Mouse (Mus musculus) intestine, postnatal 0 days (tissue): ENCODE data around the gene Wwtr1. TPM values are rescaled to one million over a fixed set of nuclear protein-coding genes. Genes with fewer than 3 reads are reported as not detected.

Experiments used
- ATAC-seq: fragments of 200-750 bp; cut with Nextera tagmentation; 2 replicates; pipeline ENCODE4 v1.8.0; 2017; ENCODE audit warnings: mild to moderate bottlenecking, moderate TSS enrichment, moderate library complexity
- H3K27ac ChIP-seq: fragments of 300-500 bp; sonication (generic); 2 replicates; pipeline ENCODE4 v1.5.1; 2014; ENCODE audit warnings: mild to moderate bottlenecking, low read depth, low read length, moderate library complexity
- H3K27me3 ChIP-seq: fragments of 300-500 bp; sonication (generic); replicated peaks from 2 replicates; pipeline ENCODE4 v1.6.1; 2014; ENCODE audit warnings: low read length, mixed read lengths; ENCODE audit not compliant: control insufficient read depth, insufficient read depth
- H3K36me3 ChIP-seq: fragments of 300-500 bp; sonication (generic); 2 replicates; pipeline ENCODE4 v1.6.1; 2014; ENCODE audit warnings: mild to moderate bottlenecking, moderate library complexity; ENCODE audit not compliant: control insufficient read depth, insufficient read depth
- H3K4me1 ChIP-seq: fragments of 300-500 bp; sonication (generic); replicated peaks from 2 replicates; pipeline ENCODE4 v1.6.1; 2014; ENCODE audit warnings: antibody characterized with exemption, low read length, mixed read lengths; ENCODE audit not compliant: control insufficient read depth, insufficient read depth
- H3K4me2 ChIP-seq: fragments of 300-500 bp; sonication (generic); replicated peaks from 2 replicates; pipeline ENCODE4 v1.6.1; 2014; ENCODE audit warnings: low read depth, mild to moderate bottlenecking, moderate library complexity
- H3K4me3 ChIP-seq: fragments of 300-500 bp; sonication (generic); 2 replicates; pipeline ENCODE4 v1.5.1; 2014; ENCODE audit warnings: low read depth, low read length
- H3K9ac ChIP-seq: fragments of 300-500 bp; sonication (generic); 2 replicates; pipeline ENCODE4 v1.6.1; 2014; ENCODE audit warnings: mild to moderate bottlenecking, low read depth, low read length
- H3K9me3 ChIP-seq: fragments of 300-500 bp; sonication (generic); 2 replicates; pipeline ENCODE4 v1.6.1; 2016; ENCODE audit warnings: mixed run types; ENCODE audit not compliant: control insufficient read depth
- CTCF ChIP-seq: sonication (generic); IDR thresholded peaks from 2 replicates; pipeline ENCODE4 v1.5.1; 2016; ENCODE audit warnings: low read depth, mild to moderate bottlenecking, control low read depth, antibody characterized with exemption, moderate library complexity
- WGBS: fragments of 180-500 bp; shearing (Covaris S2); extraction: QIAGEN DNeasy Blood & Tissue Kit; methylation state at CpG from one replicate; pipeline ENCODE4 v1.1.7; 2014; 5-methylcytosine and 5-hydroxymethylcytosine counted together
- polyA plus RNA-seq: library from polyadenylated mRNA; unstranded; fragments of >200 nt; fragmentation: Nextera tagmentation; extraction: Ambion mirVana; gene quantifications from 2 replicates; pipeline ENCODE4 v1.2.1, GENCODE M21; 2015

Gene Wwtr1
- polyA plus RNA-seq, 1 experiment from 2014 or later = 13.6 TPM

DNA sequence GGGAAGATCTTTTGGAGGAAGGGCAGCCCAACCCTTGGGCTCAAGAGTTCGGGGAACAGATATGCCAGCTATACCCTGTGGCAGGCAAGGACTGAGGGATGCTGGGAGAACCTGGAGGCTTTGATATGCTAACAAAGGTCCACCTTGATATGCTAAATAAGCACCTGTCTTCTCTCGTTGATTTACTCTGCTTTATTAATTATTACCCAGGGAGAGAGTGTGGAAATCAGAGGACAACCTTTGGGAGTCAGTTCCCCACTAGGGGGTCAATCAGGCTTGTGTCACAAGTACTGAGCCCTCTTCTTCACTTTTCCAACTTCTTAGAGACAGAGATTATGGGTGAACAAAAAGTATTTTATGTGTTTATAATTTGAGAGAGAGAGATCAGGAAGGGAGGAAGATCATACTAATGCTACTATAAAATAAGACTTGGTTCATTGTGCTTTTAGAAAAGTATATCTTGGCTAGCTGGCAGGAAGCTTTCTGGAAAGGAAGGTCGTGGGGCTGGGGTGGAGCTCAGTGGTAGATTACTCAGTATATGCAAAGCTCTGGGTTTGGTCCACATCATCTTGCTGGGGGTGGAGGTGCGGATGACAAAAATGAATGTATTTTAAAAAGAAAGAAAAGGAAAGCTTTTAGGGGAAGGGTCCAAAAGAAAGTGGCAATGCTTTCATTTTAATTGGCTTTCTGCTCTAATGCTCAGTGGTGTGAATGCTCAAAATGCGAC lies 28.3 kb upstream of the Wwtr1 start:
- Histone ChIP-seq H3K27me3 (no peaks in the 10 kb centered on the region), H3K36me3 (no peaks in the 10 kb centered on the region), H3K4me1 (no peaks in the 10 kb centered on the region), H3K27ac (no peak overlapping the region), H3K4me3 (no peak overlapping the region), H3K4me2 (no peak overlapping the region), H3K9me3 (no peaks in the 10 kb centered on the region), H3K9ac (no peak overlapping the region)
- no peak for TF ChIP-seq CTCF
- WGBS = 51% methylated on average over 5 of the region's 5 CpGs
- ATAC-seq = no peak

DNA sequence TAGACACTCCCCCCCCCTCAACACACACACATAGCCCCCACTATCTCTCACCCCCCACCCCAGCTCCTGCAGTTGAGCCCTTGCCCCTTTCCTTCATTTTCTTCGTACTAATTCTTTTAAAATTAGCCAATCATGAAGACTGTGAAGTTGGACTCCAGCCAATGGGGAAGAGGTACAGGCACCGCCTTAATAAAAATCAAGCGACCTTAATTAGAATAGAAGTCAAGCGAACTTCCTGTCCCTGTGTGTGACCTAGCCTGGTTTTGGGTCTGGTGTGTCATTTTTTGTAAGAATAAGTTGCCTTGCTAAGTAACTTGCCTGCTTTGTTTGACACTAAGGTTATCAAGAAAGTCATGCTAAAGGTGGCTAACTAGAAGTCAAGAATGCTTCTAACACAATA lies 26.9 kb upstream of the Wwtr1 start:
- no peak for TF ChIP-seq CTCF
- ATAC-seq = no peak
- no peak overlapping the region for H3K27ac ChIP-seq
- H3K4me1 ChIP-seq = no peaks in the 10 kb centered on the region
- no peak overlapping the region for H3K4me2 ChIP-seq
- no peaks in the 10 kb centered on the region for H3K36me3 ChIP-seq
- H3K9me3 ChIP-seq = no peaks in the 10 kb centered on the region
- no peaks in the 10 kb centered on the region for H3K27me3 ChIP-seq
- WGBS = 85% methylated on average over 4 of the region's 4 CpGs
- no peak overlapping the region for H3K4me3 ChIP-seq
- H3K9ac ChIP-seq = no peak overlapping the region

DNA sequence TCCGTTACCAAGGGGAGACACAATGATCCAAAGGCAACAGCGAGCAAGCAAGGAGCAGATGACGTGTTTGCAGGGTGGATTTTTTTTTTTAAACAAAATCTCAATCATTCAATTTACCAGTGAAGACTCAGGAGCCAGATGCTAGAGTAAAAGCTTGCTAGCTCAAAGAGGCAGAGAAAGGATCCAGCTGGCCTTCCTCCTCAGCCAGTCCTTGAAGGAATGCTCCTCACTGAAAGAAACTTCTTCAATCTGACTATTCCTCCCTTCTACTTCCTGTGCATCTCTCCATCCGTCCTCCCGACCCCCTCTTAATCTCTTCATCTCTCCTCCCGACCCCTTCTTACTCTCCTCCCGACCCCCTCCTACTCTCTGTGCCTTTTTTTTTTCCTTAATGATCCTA lies 20.9 kb upstream of the Wwtr1 start:
- Histone ChIP-seq H3K9ac (no peak overlapping the region), H3K4me1 (no peaks in the 10 kb centered on the region), H3K27me3 (no peaks in the 10 kb centered on the region), H3K4me2 (no peak overlapping the region), H3K36me3 (no peaks in the 10 kb centered on the region), H3K27ac (no peak overlapping the region), H3K4me3 (no peak overlapping the region), H3K9me3 (no peaks in the 10 kb centered on the region)
- no peak for TF ChIP-seq CTCF
- no peak for ATAC-seq
- WGBS = 46% methylated on average over 7 of the region's 7 CpGs

DNA sequence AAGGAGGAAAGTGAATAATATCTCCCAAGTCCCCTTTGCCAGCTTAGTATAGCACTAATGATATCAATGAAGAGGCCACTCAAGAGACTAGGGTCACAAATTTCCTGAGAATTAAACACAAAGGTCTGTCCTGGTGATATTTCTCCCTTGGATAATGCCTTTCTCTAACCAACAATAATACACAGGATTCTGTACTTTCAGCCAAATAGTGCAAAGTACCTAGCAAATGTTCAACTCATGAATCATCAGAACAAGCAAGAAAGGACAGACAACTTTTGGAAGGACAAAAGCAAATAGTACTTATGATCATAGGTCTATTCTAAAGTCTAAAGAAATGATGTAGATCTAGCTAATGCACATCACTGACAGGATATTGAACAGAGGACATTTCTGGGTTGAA lies 19.8 kb upstream of the Wwtr1 start:
- H3K9me3 ChIP-seq = no peaks in the 10 kb centered on the region
- no peak overlapping the region for H3K9ac ChIP-seq
- no peak overlapping the region for H3K4me2 ChIP-seq
- H3K4me1 ChIP-seq = no peaks in the 10 kb centered on the region
- no peak overlapping the region for H3K27ac ChIP-seq
- no peaks in the 10 kb centered on the region for H3K36me3 ChIP-seq
- no peak overlapping the region for H3K4me3 ChIP-seq
- no peak for TF ChIP-seq CTCF
- ATAC-seq = no peak
- no peaks in the 10 kb centered on the region for H3K27me3 ChIP-seq

DNA sequence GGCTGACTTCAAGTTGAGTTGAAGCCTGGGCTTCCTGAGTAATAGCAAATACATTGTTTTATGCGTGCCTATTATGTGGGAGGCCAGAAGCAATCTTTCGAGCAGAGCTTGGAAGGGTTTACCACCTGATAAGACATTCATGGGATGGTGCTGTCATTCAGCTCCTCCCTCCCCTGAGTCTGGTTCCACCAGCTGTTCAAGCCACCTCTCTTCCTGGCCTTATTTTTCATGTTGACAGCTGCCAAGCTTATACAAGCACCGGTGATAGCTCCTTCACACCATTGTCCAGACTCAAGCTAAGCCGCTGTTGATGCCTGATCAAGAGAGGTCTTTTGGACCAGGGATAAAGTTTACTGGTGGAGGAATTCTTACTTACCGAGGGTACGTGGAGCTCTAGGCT lies 10.3 kb upstream of the Wwtr1 start:
- no peaks in the 10 kb centered on the region for H3K36me3 ChIP-seq
- TF ChIP-seq CTCF = no peak
- H3K4me3 ChIP-seq = no peak overlapping the region
- H3K4me2 ChIP-seq = no peak overlapping the region
- ATAC-seq = no peak
- no peaks in the 10 kb centered on the region for H3K27me3 ChIP-seq
- no peak overlapping the region for H3K9ac ChIP-seq
- H3K27ac ChIP-seq = no peak overlapping the region
- no peaks in the 10 kb centered on the region for H3K9me3 ChIP-seq
- 79% methylated on average over 6 of the region's 6 CpGs for WGBS
- no peaks in the 10 kb centered on the region for H3K4me1 ChIP-seq

DNA sequence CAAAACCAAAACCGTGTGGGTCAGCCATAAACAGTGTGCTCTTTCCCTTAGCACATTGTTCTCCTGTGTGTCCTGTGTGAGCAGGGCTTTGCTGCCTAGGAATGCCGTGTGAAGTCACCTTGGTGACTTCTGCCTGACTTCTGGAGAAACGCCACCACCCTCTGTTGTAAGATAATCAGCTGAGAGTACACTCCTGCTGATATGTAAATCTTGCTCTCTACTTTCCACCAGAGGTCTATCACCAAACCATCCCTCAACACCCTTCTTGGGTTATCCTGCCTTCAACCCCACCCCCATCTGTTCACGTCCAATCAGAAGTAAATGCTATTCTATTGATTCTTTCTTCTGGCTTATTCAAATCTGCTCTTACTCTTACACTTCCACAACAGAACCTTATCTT lies 7.8 kb upstream of the Wwtr1 start:
- no peak overlapping the region for H3K4me2 ChIP-seq
- no peak overlapping the region for H3K27ac ChIP-seq
- no peak overlapping the region for H3K4me3 ChIP-seq
- H3K9ac ChIP-seq = no peak overlapping the region
- H3K36me3 ChIP-seq = no peaks in the 10 kb centered on the region
- 55% methylated on average over 4 of the region's 4 CpGs for WGBS
- ATAC-seq = no peak
- no peaks in the 10 kb centered on the region for H3K9me3 ChIP-seq
- no peaks in the 10 kb centered on the region for H3K4me1 ChIP-seq
- no peaks in the 10 kb centered on the region for H3K27me3 ChIP-seq
- no peak for TF ChIP-seq CTCF
